Mouse (Mus musculus) ES-Bruce4 (cell line): ENCODE measurements around the gene Ankrd27.

Source experiments
- CTCF ChIP-seq: IDR thresholded peaks from one replicate; pipeline ENCODE4 v1.8.1; 2011; ENCODE audit warnings: low read depth, low read length
- EP300 ChIP-seq: IDR thresholded peaks from 2 replicates; pipeline ENCODE4 v1.6.1; 2011; ENCODE audit warnings: low read depth, low read length; ENCODE audit not compliant: insufficient read depth
- POLR2A ChIP-seq: IDR thresholded peaks from one replicate; pipeline ENCODE4 v1.8.1; 2011; ENCODE audit warnings: low read length; ENCODE audit not compliant: insufficient read depth

DNA sequence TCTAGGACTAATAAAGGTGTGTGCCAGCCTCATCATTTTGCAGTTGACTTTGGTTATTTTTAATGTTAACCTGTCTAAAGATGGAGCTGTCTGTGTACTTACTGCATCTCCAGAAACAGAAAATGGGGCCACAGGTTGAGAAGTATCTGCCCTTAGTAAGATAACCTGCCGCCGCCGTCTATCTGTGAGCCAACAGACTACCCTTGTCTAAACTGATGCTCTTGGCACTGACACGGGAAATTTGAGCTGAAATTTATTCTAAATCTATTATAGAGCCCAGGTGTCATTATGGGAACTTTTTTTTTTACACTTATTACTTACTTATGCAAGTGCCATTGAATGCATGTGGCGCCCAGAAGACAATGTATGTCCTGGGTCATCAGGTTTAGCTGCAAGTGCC is 29.1 kb upstream of the Ankrd27 start:
- TF ChIP-seq POLR2A = no peak
- no peak for TF ChIP-seq EP300
- no peak for TF ChIP-seq CTCF
